Mouse (Mus musculus): Measurements from ENCODE around the gene Hnf1a.
"Not testable (repeated sequence)": the region's sequence is repeated elsewhere in the genome, so short reads cannot be mapped to it uniquely, and the experiment has no call there.

Gene Hnf1a

DNA sequence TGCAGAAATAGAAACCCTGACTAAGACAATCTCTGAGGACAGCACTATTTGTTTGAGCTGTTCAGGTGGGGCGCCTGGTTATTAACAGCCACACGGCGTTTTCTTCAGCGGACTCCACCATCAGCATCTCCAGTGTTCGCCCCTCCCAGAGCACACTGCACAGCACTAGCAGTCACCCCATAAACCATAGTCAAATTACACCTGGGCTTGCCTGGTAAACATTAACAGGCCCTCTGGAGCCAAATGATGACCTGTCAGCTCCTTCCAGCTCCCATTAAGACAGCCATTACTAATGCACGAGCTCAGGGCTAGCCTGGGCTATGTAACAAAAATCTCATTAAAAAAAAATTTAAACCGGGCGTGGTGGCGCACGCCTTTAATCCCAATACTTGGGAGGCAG is 25.8 kb downstream of the Hnf1a start:
- no peak for DNase-seq (ENCODE audit: low spot score)

DNA sequence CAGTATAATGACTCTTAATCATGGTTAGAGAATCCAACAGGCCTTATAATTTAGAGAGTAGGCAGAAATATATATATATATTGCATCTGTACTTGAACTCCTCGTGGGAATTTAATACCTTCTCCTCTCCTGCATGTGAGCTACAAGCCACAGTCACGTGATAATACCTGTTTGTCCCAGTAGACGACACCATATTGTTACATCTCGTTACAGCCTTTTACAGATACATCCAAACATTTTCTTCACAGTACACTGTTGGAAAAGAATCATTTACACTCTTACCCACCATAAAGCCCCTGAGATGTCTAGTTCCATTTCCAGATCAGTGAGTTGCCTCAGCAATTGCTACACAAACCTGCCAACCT is 28.1 kb downstream of the Hnf1a start:
- no peak for DNase-seq (ENCODE audit: low spot score)

DNA sequence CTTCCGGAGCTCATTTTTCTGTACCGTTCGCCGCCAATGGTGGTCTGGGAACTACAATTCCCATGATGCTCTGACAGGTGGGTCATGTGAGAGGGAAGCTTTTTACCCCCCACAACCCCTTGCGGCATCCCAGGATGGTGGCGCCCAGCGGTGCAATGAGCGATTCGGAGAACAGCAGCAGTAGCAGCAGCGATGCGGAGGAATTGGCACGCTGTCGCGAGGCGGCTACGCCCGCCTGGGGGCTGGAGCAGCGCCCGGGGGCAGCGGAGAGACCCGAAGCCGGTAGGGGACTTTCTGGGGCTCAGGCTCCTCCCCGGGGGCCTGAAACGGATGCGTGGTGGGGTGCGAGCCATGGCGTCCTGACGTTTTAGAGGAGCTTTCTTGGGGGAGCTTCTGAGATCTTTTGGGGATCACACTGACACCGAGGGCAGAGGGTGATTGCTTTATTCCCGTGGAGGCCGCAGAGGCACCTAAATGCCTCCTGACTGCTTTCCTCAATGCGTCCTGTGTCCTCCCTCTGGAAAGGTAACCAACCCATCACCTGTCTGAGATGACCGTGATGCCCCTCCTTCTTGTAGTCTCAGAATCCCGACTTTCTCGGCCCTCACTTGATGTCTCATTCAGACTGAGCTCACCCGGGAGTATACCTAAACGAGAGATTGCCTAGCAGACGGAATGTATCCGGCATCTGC is 28.7 kb downstream of the Hnf1a start, which contains the start of gene 2210016L21Rik:
2210016L21Rik (plus strand) TSS at position 85 of the 692 bp plus-strand sequence.
- DNase-seq (ENCODE audit: low spot score) = peak; percentile 90

DNA sequence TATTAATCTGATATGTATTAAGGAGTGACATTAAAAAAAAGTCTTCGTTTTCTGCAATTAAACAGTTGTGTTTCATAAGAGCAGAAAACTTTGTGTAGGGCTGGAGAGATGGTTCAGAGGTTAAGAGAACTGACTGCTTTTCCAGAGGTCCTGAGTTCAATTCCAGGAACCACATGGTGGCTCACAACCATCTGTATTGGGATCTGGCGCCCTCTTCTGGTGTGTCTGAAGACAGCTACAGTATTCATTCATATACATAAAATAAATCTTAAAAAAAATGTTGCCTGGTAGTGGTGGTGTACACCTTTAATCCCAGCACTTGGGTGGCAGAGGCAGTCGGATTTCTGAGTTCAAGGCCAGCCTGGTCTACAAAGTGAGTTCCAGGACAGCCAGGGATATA is 29.8 kb downstream of the Hnf1a start:
- not testable (repeated sequence) for DNase-seq (ENCODE audit: low spot score)

DNA sequence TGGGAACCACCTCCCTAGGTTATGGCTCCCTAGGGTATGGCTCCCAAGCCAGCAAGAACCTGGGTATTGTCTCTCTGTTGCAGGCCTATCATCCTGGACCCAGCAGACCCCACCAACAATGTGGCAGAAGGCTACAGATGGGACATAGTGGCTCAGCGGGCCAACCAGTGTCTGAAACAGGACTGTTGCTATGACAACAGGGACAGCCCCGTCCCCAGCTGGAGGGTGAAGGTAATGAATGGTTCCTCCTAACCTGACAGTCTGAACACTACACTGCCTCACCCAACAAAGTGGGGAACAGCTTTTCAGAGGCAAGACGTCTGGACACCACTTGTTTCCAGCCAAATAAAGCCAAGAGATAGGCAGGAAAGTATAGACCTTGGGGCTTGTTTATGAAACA is 35.1 kb downstream of the Hnf1a start:
- no peak for DNase-seq (ENCODE audit: low spot score)

DNA sequence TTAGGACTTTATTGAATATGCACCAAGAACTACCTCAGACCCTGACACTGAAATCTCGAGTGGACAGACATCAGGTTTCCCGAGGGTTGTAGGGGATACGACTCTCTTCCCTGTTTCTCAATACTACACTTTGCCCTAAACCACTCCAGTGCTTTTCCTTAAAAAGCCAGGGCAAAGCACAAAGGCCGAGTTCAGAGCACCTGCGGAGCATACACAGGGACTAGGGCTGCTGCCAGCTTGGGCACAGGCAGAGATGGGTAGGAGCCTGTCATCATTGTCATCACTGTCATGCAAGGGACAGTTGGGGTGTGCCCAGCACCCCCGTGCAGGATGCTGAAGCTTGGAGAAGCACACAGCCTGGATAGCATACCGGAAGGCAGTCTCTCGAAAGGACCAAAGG is 37.7 kb downstream of the Hnf1a start:
- DNase-seq (ENCODE audit: low spot score) = no peak

DNA sequence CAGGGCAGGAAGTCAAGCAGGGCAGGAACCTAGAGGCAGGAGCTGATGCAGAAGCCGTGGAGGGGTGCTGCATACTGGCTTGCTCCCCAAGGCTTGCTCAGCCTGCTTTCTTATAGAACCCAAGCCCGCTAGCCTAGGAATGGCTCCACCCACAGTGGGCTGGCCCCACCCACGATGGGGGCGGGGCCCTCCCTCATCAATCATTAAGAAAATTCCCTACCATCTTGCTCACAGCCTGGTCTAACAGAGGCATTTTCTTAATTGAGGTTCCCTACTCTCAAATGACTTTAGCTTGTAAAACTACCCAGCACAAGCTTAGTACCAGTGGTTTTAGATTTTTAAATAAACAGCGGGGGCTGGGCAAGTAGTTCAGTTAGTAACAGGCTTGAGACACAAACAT is 39.3 kb downstream of the Hnf1a start:
- DNase-seq (ENCODE audit: low spot score) = no peak

DNA sequence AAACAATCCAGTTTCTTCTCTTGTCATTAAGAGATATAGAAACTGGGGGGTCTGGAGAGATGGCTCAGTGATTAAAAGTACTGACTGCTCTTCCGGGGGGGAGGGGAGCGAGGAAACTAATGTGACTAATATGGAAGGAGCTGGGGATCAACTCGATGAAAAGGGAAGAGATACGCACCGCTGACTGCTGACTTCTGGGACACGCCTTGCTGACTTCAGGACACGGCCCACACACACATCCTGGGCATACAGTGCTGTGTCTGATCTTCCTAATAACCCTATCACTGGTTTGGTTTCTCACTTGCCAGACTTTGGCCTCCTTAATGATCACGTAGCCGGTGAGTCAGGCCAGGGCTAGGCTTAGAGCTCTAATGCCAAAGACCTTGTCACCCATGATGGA is 44.1 kb downstream of the Hnf1a start:
- no peak for DNase-seq (ENCODE audit: low spot score)

DNA sequence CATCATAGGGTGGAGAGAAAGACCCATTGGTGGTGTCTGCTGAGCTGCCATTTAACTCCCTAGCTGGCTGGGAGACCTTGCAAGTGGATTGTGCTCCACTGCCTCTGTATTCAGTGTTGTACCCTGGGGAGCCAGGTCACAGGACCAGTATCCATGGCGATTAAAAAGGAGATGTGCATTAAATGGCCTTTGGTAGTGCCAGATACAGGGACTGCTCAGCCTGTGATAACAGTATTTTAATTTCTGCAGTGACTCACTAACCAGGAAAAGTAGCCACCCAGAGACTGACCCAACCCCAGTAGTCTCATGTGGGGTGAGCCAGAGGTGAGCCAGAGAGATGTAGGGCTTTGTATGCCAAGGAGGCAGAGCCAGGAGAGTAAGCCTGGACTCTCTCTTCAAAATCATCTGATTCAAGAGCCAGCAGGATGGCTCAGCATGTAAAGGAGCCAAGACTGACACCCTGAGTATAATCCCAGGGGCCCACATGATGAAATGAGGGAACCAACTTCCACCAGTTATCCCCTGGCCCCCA is 44.7 kb downstream of the Hnf1a start:
- no peak for DNase-seq (ENCODE audit: low spot score)

DNA sequence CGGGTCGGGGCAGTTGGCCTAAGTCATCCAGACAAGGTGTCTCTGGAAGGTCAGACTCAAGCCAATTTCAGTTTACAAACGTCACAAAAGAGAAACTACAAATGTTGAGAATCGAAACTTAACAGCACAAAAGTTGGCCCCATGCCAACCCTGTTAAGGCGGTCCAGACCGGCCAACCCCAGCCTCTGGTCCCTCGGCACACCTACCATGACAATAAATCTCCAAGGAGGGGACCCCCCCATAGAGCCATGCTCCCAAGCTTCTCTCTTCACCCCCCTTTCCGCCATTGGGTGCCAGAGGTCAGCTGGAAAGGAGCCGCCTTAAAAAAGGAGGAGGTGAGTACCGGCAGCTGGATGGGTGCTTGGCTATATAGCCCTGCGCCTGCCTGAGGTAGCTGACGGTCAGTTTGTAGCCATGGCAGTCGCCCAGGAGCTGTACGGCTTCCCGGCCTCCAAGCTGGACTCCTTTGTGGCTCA is 47.9 kb downstream of the Hnf1a start, which contains the start of gene Oasl1:
Oasl1 (plus strand) TSS at position 243 of the 476 bp plus-strand sequence.
- DNase-seq (ENCODE audit: low spot score) = peak; percentile 39

DNA sequence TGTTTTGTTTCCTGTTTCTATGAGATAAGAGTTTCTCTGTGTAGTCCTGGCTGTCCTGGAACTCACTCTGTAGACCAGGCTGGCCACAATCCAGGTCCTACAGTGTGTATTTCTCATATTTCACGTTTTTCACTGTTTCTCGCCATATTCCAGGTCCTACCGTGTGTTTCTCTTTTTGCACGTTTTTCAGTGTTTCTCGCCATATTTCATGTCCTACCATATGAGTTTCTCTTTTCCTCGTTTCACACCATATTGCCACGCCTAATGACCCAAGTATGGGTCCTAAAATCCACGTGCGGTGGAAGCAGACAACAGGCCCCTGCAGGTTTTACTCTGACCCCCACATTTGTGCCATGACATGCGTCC is 48.5 kb downstream of the Hnf1a start:
- DNase-seq (ENCODE audit: low spot score) = no peak

DNA sequence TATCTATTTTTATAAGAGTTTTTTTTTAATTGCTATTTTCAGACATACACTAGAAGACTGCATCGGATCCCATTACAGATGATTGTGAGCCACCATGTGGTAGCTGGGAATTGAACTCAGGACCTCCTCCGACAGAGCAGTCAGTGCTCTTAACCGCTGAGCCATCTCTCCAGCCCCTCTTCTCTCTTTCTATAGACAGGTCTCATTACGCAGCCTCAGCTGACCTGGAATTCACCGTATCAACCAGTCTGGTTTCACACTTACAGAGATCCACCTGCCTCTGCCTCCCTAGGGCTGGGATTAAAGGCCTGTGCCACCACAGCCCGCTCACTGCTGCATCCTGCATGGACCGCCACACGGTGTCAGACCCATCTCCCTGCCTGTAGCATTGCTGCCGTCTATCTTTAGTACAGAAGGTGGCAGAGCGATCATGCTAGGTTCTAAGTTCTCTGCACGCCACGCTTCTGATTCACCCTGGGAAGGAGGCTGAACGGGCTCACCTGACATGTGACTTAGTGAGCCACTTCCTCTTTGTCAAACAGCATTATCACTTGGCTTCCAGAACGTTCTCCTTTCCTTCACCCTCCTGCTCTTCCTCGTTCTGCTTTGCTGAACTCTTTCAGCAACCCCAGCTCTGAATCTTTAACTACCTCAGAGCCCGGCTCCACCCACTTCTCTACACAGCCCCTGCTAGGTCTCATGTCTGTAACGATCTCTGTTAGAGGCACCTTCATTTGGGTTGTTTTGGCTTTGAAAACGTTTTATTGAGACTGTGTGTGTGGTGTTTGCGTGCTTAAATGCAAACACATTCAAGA is 49.1 kb downstream of the Hnf1a start:
- peak; percentile 65 for DNase-seq (ENCODE audit: low spot score)

DNA sequence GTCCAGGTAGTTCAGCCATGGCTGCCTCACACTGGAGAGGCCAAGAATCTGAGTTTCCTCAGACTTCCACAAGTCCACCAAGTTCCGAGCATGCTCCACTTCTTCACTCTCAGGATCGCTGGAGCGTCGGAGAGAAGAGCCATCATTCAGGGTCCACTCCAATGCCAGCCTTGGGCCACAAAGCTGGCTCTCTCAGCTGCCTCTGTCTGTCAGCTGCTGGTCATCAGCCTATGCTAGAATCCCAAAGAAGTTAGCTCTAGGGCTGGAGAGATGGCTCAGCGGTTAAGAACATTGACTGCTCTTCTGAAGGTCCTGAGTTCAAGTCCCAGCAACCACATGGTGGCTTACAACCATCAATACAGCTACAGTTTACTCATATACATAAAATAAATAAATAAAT is 53.5 kb downstream of the Hnf1a start:
- not testable (repeated sequence) for DNase-seq (ENCODE audit: low spot score)

DNA sequence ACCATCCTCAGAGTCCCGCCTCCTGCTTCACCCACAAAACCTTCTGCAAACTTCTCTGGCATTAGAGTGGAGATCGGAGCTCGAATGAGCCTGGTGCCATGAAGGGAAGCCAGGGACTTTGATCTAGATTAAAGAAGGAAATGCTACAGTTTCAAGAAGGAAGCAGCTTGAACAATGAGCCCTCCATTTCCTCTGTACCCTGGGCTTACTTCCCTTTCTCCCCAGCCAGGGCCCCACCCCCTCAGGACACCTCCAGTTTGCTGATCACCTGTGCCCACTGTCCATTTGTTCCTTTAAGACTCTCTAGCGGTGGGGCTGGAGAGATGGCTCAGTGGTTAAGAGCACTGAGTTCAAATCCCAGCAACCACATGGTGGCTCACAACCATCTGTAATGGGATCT is 54.1 kb downstream of the Hnf1a start:
- DNase-seq (ENCODE audit: low spot score) = peak; percentile 10

DNA sequence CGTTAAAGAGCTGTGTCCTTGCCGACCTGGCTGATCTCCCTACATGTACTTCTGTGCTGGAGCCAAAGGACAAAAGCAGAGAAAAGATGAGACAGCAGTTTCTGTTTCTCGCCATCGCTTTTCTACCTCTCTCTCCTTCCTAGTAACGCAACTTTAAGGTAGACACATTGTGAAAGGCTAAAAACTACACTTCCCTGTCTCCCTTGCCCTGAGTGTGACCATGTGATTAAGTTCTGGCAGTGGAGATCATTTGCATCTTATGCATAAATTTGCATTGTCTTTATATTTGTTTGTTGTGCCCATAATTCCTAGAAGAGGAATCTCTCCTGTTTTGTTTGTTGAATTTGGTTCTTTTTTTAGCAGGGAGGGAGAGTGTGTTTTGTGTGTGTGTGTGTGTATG is 55.0 kb downstream of the Hnf1a start:
- DNase-seq (ENCODE audit: low spot score) = no peak

DNA sequence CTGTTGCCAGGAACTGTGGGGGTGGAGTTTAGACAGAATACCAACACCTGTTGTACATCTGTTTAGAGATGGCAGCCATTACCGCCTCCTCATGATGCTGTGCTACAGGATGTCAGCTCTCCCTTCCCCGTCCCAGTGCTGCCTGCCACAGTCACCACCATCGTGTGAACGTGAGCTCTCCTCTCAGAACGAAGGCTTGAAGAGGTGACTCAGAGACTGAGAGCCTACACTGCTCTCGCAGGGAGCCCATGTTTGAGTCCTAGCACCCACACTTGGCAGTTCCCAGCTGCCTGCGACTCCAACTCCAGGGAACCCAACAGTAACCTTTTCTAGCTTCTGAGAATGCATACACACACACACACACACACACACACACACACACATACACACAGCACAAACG is 56.0 kb downstream of the Hnf1a start:
- no peak for DNase-seq (ENCODE audit: low spot score)

DNA sequence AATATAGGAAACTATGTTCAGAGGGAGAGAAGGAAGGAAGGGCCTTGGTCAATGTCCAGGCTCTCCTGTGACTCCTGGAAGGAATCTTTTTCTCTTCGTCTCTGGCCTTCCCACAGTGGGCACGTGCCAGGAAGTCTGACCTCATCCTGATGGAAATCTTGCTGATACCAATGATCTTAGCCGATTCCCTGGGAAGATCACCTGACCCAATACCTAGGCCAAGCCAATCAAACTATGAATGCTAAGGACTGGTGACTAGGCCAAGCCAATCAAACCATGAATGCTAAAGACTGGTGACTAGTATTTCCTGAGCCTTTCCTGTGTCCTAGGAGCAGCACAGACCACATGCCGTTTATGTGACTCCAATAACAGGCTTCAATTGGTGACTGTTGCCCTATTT is 57.2 kb downstream of the Hnf1a start:
- DNase-seq (ENCODE audit: low spot score) = no peak

DNA sequence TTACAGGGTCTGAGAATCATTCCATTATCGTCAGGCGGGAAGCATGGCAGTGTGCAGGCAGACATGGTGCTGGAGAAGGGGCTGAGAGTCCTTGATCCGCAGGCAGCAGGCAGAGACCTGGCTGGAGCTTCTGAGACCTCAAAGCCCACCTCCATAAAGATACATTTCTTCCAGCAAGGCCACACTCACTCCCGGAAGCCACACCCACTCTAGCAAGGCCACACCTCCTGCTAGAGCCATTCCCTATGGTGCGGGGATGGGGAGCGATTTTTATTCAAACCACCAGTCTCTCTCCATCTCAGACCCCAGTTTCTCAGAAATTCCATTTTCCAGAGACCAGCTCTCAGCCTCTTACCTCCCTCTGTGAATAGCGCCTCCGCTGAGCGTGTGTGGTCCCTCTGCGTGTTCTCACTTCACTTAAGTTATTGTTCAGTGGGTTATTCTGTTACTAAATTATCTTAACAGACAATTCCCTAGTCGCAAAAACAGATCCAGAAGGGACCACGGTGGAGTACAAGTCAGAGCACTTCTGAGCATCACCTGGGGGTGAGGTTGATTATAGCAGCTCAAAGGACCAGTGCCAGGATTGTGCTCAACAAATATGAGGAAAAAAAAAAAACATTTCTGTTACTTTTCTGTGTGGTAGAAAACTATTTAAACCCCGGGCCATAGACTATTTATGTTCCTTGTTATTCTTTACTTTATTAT is 62.1 kb downstream of the Hnf1a start:
- DNase-seq (ENCODE audit: low spot score) = no peak

DNA sequence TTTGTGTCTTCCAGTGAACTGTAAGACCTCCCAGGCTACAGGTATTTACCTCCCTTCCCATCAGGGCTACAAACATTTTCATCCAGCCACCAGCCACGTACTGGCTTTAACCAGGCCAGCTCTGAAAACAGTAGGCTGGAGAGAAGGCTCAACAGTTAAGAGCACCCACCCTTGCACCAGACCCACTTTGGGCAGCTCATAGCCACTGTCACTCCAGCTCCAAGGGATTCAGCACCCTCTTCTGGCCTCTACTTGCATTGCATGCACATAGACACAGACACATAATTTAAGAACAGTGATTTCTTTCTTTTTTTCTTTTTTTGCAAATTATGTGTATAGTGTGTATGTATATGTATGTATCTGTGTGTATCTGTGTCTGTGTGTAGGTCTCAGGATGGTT is 68.5 kb downstream of the Hnf1a start:
- peak; percentile 18 for DNase-seq (ENCODE audit: low spot score)
